Mouse (Mus musculus) right cerebral cortex, adult 2 months (tissue): Measurements from ENCODE around the gene Txlng.
A peak's percentile ranks its signal among the peaks of the same experiment; 100 is the strongest.
"Not testable (repeated sequence)": the region's sequence is repeated elsewhere in the genome, so short reads cannot be mapped to it uniquely, and the experiment has no call there.

Experiments used
- DNase-seq, 2 experiments: peaks; one replicate each; pipeline ENCODE4 v3.0.0; 2021 to 2022; ENCODE audit warnings: low spot score in 2 of 2

Gene Txlng

DNA sequence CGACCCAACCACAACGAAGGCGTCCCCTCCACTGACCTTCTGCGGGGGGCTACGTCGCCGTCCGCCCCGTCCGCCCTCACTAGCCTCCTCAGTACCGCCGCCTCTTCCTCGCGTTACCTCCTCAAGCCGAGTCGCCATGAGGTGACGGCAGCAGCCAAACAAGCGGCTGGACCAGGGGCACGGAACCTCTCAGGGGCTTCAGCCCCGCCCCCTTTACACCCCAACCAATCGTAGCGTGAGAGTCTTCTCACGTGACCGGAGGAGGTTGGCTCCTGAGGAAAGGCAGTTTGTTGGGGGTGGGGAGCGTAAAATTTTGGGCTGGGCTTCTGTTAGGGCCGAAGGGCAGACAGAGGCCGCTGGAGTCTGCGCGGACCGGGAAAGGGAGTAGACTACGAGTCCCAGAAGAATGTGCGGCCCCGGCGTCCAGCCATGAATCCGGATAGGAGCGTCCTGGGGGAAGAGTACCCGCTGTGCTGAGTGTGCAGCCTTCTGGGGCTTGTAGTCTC, at the start of gene Txlng:
Txlng (minus strand) TSS at position 252 of the 506 bp plus-strand sequence.
- peak; percentile 95 for DNase-seq

DNA sequence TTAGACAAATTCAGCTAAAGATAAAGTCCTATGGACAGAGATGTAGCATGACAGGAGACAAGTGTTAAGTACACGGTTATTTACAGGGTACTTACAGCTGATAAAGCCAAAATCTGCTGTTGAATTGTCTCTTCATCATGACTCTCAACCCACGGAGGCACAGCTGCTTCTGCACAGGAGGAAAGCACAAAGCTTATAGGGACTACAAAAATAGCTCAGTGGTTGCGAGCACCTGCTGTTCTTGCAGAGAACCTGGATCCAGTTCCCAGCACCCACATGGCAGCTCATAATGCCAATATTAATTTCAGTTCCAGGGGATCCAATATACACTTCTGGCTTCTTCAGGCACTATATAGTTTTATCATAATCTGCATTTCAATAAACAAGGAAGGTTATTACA, 49.0 kb upstream of the Txlng start:
- DNase-seq = no peak

DNA sequence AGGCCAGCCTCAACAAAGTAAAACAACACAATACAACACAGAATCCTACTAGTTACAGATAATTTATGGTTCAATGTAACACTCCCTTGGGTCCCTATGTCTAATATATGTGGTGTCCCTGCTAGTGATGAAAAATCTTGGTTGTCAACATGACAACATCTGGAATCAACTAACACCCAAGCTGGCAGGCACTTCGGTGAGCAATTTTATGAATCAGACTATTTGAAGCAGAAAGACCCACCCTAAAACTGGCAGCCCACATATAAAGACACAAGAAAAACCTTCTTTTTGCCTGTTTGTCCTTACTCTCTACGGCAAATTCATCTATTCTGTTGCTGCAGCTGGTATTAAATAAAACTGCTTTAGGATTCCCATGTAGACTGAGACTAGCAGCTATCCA, 44.5 kb upstream of the Txlng start:
- no peak for DNase-seq

DNA sequence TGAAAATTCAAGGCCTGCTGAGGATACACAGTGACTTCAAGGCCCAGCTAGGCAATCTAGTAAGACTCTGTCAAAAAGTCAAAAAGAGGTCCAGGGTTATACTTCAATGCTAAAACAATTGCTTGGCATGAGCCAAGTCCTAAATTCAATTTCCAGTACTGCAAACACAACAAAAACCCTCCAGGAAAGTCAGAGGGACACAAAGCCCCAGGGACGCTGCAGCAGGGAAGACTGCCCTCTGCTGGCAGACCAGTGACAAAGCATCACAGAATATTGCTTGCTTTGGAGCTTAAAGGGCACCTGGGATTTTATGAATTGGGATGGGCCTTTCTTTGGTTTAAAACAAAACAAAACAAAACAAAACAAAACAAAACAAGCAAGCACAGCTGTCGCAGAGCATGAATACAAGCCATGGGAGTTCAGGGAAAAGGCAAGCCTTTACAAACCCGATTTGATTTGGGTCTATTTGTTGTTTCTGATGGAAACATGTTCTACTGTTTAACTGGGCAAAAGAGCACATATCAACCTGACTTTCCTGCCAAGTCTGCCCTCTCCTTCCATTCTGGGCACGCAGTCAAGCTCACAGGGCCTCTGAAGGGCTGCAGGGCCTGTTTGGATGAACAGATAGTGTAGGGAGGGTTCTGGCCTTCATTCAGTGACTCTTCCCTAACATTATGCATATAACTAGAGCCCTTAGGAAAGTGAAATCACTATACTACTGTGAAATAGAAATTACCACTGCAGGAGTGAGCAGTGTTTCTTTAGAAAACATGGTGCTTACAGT, 42.7 kb upstream of the Txlng start:
- DNase-seq = peak in 1 of 2 experiments; percentile 19

DNA sequence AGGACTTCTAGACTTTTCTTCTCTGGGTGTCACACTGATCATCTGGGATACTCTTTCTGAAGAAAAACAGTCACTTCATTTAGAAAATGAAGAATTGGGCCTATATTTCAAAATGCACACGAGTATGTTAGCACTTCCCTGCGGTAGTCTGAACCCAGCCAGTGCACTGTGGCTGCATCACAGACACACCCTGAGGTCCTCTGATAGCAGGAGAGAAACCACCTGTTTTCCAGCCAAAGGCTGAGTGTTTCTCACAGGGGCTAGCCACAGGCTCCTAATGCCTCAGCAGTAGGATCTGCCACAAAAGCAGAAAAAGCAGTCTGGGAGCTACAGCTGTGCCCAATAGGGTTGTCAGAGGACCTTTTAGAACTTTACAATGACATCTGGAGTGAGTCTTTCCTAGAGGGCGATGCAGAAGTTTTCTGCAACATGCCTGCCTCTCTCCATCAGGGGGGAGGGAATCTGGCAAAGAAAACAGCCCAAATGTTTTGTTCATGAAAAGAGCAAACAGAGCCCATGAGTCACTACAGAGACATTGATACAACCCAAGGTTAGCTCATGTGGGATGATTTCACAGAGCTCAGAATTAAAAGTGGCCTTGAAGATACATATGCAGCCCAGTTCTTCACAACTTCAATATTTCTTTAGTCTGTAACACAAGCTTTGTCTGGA, 39.2 kb upstream of the Txlng start:
- no peak for DNase-seq

DNA sequence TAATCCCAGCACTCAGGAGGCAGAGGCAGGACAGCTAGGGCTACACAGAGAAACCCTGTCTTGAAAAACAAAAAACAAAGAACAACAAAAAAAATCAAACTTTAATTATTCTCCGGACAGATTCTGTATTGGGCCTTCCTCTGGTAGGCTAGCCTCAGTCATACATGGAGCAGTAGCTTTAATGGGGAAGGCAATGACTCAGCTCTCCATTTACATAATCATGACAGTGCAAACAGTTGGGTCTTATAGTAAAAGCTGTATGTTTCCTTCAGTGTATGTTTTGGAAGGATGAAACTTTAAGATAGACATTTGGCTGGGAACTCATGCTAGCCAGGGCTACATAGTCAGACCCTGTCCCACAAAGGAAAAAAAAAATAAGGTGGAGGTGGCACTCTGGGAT, 19.4 kb upstream of the Txlng start:
- no peak for DNase-seq

DNA sequence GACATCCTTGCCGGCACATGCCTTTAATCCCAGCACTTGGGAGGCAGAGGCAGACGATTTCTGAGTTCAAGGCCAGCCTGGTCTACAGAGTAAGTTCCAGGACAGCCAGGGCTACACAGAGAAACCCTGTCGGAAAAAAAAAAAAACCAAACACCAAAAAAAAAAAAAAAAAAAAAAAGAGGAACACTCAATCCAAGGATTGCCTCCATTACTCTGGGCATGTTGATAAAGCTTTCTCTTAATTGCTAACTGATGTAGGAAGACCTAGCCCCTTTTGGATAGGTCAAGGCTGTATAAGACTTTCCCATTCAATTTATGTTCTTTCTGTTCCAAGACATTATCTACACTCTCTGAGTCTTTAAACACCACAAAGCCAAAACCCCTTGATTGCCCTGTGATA, 16.3 kb upstream of the Txlng start:
- no peak for DNase-seq

DNA sequence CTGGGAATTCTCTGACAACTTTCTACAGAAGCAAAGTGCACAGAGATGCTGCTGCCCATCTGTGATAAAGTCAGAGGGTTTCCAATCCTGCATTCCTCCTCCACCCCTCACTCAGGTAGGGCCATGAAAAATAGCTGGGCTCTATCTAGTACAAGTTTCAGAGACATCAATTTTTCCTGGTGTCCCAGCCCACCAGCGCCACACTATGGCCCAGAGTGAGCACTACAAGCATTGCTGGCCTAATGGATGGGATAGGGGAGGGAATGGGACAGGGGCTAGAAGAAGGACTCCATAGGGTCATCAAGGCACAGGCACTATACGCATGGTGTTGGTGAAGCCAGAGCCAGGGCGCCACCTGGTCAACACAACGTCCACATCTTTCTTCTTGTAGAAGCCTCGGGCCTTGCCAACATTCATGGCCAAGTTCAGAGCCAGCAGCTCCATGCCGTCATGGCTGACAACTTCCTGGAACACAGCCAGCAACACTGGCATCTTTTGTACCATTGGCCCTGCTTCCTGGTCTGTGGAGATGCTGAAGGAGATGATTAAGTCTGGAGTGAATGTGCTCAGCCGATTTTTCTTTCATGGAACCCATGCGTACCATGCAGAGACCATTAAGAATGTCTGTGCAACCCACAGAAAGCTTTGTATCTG, 15.3 kb upstream of the Txlng start:
- no peak for DNase-seq

DNA sequence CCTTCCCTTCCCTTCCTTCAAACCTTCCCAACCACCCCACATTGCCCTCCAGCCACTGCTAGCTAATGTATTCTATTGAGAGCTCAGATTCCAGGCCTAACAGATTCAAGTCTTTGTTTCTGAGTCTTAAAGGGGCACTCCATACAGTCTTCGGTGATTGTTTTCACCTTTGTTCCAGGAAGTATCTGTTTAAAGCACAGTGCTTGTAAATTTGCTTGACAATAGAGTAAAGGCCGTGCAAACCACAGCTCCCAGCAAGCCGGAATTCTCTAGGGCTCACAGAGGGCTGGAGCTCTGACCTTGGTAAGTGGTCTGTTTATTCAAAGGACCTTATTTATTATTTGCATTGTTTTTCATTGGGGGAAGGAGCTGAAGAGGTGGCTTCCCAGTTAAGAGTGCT, 2.8 kb upstream of the Txlng start:
- DNase-seq = no peak

DNA sequence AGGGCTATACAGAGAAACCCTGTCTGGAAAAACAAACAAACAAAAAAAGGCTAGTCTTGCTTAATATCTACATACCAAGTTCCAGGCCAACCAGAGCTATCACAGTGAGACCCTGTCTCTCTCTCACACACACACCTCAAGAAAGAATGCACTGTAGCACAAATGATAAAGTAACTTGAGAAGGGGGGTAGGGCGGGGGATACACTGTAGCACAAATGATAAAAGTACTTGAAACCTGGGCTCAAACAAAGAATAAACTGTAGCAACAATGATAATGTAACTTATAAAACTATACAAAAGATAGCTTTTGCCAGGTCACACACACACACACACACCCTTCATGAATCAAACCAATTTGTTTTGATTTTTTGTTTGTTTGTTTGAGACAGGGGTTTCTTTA, 2.3 kb upstream of the Txlng start:
- no peak for DNase-seq

DNA sequence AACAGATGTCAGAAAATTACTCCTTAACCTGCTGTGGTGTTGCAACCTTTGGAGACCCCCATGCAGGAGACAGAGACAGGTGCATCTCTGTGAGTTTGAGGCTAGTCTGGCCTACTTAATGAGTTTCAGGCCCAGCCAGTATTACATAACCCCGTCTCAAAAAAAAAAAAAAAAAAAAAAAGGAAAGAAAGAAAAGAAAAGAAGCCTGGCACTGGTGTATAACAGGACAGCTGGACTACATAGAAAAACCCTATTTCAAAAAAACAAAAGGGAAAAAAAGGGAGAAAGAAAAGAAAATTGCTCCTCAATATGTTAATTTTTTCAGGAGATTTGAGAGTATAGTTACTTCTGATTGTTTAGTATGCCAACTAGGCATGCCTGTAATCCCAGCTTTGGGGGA, 1.8 kb upstream of the Txlng start:
- no peak for DNase-seq

DNA sequence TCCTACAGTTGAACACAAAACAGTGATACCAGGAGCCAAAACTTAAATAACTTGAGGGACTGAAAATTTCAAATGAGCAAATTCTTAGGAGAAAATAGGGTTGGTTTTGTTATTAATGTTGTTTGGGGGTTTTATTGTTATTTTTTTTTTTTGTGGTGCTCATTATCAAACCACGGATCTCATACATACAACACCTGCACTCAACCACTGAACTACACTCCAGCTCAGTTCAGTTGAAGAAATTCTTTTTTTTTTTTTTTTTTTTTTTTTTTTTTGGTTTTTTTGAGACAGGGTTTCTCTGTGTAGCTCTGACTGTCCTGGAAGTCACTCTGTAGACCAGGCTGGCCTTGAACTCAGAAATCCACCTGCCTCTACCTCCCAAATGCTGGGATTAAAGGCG, 1.1 kb upstream of the Txlng start:
- DNase-seq = not testable (repeated sequence)

DNA sequence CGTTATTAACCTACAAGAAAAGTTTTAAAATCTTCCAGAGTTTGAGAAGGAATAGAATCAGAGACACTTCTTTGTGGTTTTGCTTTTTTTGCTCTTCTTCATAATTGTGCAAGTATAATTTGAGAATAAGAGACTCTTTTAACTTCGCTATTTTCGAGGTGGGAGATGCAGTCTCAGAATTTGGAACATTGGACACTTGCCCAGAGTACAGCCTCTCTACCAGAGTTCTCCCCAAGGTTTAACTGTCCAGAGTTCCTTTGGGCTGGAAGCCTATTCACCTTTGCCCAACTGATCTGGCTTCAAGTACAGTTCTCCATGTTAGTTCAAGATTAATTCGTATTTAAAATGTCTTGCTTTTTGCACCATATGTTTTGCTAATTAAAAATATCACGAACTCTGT, 487 bp upstream of the Txlng start:
- no peak for DNase-seq

DNA sequence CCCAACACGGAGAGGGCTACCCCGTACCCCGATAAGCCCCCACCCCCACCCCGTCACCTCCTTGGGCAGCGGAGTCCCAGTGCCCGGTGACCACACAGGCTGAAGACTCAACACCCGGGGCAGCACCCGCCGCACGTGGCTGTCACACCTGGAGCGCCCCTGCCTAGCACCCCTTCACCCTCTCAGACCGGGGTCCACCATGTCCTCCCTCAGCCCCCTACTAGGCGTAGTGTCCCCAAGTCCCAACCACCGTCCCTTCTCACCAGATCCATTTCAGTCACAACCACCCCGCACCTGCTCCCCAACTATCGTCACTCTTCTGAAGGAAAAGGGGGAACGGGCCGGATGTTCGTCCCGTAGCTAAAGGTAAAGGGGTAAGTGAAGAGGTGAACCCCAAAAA, 471 bp downstream of the Txlng start:
- peak in 1 of 2 experiments; percentile 2 for DNase-seq

DNA sequence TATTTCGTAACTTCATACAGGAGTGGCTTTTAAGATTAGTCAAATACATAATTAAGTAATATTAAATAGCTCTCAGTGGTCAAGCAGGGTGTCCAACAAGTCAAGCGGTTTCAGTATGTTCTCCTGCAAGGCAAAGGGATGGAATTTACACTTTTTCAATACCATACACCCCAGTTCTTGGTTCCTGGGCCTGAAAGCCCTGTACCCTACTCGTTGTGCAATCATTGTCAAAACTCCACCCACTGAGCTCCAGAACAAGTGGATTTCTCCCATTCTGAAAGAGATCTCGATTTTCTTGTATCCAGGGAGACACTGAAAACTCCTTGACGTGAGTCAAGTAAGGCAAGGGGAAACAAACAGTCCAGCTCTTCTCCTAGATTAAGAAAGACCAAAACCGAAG, 1.2 kb downstream of the Txlng start:
- peak in 1 of 2 experiments; percentile 7 for DNase-seq

DNA sequence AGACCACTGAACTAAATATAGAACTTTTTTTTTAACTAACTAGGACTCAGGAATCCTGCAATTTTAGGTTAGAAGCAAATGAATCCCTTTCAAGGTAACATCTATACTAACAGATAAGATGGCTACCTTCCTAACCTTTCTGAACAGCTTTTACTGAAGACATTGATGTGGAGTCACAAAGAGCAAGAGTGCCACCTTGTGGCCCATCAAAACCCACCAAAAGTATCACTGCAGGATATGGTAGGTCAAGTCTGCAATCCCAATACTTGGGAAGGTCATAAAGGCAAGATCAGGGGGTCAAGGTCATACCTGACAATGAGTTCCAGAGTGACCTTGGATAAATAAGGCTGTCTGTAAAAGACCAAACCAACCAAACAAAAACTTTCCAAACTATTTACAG, 28.9 kb downstream of the Txlng start:
- DNase-seq = peak; percentile 32 to 34

DNA sequence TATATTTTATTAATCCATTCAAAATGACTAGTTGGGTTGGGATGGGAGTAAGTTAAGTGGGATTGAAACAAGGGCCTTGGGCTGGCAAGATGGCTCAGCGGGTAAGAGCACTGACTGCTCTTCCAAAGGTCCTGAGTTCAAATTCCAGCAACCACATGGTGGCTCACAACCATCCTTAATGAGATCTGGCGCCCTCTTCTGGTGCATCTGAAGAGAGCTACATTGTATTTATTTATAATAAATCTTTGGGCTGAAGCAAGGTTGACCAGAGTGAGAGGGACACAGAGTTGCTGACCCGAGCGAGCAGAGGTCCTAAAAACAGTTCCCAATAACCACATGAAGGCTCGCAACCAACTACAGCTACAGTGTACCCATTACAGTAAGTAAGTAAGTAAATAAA, 37.9 kb downstream of the Txlng start:
- not testable (repeated sequence) for DNase-seq

DNA sequence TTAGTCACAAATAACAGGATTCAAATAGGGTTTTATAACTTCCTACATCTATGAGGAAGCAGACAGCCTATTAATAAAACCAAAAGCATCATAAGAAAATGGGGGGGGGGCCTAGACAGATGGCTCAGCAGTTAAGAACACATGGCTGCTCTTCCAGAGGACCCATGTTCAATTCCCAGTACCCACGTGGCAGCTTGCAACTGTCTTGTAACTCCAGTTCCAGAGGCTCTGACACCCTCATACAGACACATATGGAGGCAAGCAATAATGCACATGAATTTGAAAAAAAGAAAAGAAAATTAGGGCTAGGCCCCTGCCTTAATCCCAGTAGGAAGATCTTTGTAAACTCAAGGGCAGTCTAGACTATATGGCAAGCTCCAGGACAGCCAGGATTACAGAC, 40.9 kb downstream of the Txlng start:
- DNase-seq = no peak

DNA sequence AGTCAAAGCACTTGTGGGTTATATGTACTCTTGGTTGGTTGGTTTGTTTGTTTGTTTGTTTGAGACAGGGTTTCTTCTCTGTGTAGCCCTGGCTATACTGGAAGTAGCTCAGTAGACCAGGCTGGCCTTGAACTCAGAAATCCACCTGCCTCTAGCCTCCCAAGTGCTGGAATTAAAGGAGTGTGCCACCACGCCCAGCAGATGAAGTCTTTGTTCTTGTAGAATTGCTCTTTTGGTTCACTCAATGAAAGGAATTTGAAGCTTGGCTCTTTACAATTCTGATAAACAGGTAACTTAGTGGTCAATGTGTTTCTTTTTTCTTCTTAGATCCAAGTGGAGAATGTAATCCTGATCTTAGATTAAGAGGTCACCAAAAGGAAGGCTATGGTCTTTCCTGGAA, 58.5 kb downstream of the Txlng start:
- DNase-seq = no peak

DNA sequence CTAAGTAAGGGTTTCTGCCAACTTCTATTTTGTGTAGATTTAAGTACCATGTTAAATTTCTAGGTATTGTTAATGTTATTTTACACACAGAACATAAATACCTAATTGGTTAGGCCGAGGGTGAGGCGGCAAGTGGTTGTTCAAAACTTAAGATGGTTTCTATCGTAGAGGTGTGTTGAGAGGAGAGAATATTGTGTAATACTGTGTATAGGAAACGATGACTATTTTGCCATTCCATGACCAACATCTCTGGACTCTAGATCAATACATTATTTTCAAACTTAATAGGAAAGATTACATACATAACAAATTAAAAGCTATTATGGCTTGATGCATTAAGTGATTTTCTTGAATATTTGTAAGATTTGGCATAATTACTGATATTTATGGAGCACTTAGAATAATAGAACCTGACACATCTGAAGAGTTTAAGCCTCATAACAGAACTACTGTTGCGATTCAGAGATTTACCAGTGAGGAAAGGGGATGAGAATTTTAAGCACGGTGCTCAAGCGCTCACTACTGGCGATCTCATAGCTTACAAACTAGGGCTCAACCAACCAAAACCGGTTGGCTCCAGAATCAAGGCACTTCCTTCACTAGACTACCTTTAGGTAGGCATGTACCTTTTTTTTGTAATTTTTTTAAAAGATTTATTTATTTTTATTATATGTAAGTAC, 67.4 kb downstream of the Txlng start:
- DNase-seq = no peak

DNA sequence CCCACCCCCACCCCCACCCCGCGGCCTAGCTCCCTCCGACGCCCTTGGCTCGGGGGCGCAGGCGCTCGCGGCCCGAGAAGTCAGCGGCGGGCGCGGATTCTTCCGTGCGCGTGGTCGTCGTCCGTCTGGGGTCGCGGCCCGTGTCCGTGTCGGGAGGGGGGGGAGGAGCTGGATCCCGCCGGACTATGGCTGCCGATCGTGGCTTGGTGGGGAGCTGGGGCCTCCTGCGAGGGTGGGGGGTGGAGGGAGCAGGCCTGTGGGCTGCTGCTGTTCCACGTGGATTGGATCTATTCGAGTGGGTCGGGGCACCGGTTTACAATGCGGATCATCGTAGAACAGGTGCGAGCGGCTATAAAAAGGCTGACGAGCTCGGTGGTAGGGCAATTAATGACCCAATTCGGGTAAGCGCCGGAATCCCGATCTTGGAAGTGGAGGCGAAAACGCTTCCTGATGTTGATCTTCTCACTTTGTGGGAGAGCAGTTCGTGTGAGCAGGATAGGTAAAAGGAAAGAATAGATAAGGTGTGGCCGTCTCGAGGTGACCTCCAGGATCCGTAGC, 68.2 kb downstream of the Txlng start:
- DNase-seq = peak in 1 of 2 experiments; percentile 4
